Mouse (Mus musculus) CH12.LX (cell line): Measurements from ENCODE around the gene Ptpn14. TPM values are rescaled to one million over a fixed set of nuclear protein-coding genes. Genes with fewer than 3 reads are reported as not detected.

Experiments
- DNase-seq: peaks from one replicate; pipeline ENCODE4 v3.0.0-alpha.2; 2013; ENCODE audit errors: extremely low read depth
- H3K27ac ChIP-seq: 2 replicates; pipeline ENCODE4 v1.5.1; 2012; ENCODE audit warnings: low read depth, mild to moderate bottlenecking, control low read depth, moderate library complexity; ENCODE audit not compliant: insufficient read depth
- H3K27me3 ChIP-seq: replicated peaks from 2 replicates; pipeline ENCODE3; 2012; ENCODE audit warnings: inconsistent platforms
- H3K36me3 ChIP-seq, 2 experiments: replicated peaks in 1 of 2; 2 replicates each; pipeline versions ENCODE3 to v1.6.1; 2012; ENCODE audit warnings: inconsistent platforms in 1 of 2, low read length in 1 of 2, mild to moderate bottlenecking in 1 of 2, mixed read lengths in 1 of 2, moderate library complexity in 1 of 2; ENCODE audit not compliant: control insufficient read depth in 1 of 2, insufficient read depth in 1 of 2
- H3K4me1 ChIP-seq, 2 experiments: 2 replicates each; pipeline ENCODE4 v1.6.1; 2012; ENCODE audit warnings: inconsistent platforms in 1 of 2, moderate library complexity in 1 of 2; ENCODE audit not compliant: insufficient read depth in 2 of 2, control insufficient read depth in 1 of 2
- H3K4me2 ChIP-seq: 2 replicates; pipeline ENCODE4 v1.6.1; 2012; ENCODE audit warnings: low read depth, mild to moderate bottlenecking, control low read depth; ENCODE audit not compliant: poor library complexity, insufficient read depth, severe bottlenecking
- H3K4me3 ChIP-seq, 3 experiments: fragments of 150-350 bp in 1 of 3; sonication (generic) in 1 of 3; replicated peaks in 1 of 3; 2 replicates each; pipeline versions ENCODE3 to v1.5.1; 2011 to 2012; ENCODE audit warnings: low read depth in 2 of 3, low read length in 2 of 3, mild to moderate bottlenecking in 2 of 3, moderate library complexity in 2 of 3, control low read depth in 1 of 3, improper control_type of control experiment in 1 of 3, inconsistent platforms in 1 of 3, mixed read lengths in 1 of 3; ENCODE audit not compliant: poor library complexity in 1 of 3
- H3K79me2 ChIP-seq: replicated peaks from 2 replicates; pipeline ENCODE4 v1.6.1; 2012; ENCODE audit warnings: mild to moderate bottlenecking, moderate library complexity; ENCODE audit not compliant: control insufficient read depth, poor library complexity, insufficient read depth, severe bottlenecking; ENCODE audit errors: extremely low read depth
- H3K9ac ChIP-seq: 2 replicates; pipeline ENCODE4 v1.6.1; 2012; ENCODE audit warnings: low read depth, mild to moderate bottlenecking, control low read depth, moderate library complexity; ENCODE audit not compliant: insufficient read depth
- H3K9me3 ChIP-seq: replicated peaks from 2 replicates; pipeline ENCODE3; 2012; ENCODE audit warnings: low read length, inconsistent platforms, mixed read lengths
- CHD2 ChIP-seq: IDR thresholded peaks from 2 replicates; pipeline ENCODE4 v1.6.1; 2011; ENCODE audit warnings: low read length, improper control_type of control experiment
- CTCF ChIP-seq, 2 experiments: IDR thresholded peaks in 1 of 2; conservative IDR thresholded peaks in 1 of 2; 2 replicates each; pipeline ENCODE4 v1.5.1; 2011 to 2012; ENCODE audit warnings: low read depth in 2 of 2, low read length in 2 of 2, improper control_type of control experiment in 1 of 2, inconsistent platforms in 1 of 2, mild to moderate bottlenecking in 1 of 2, moderate library complexity in 1 of 2
- EP300 ChIP-seq: IDR thresholded peaks from 2 replicates; pipeline ENCODE4 v1.6.1; 2011; ENCODE audit warnings: low read length, improper control_type of control experiment
- ETS1 ChIP-seq: conservative IDR thresholded peaks from 2 replicates; pipeline ENCODE4 v1.6.1; 2012; ENCODE audit warnings: low read depth, mild to moderate bottlenecking, inconsistent platforms, low read length, improper control_type of control experiment, moderate library complexity
- HCFC1 ChIP-seq: IDR thresholded peaks from 2 replicates; pipeline ENCODE4 v1.6.1; 2012; ENCODE audit warnings: low read depth, mild to moderate bottlenecking, inconsistent platforms, low read length, improper control_type of control experiment
- JUN ChIP-seq: IDR thresholded peaks from 2 replicates; pipeline ENCODE4 v1.6.1; 2011; ENCODE audit warnings: low read depth, mild to moderate bottlenecking, low read length, improper control_type of control experiment, moderate library complexity; ENCODE audit not compliant: insufficient read depth
- JUND ChIP-seq: conservative IDR thresholded peaks from 2 replicates; pipeline ENCODE4 v1.6.1; 2011; ENCODE audit warnings: low read depth, low read length, improper control_type of control experiment
- MAX ChIP-seq: IDR thresholded peaks from 2 replicates; pipeline ENCODE4 v1.6.1; 2011; ENCODE audit warnings: low read length, improper control_type of control experiment
- MAZ ChIP-seq: IDR thresholded peaks from 2 replicates; pipeline ENCODE4 v1.6.1; 2012; ENCODE audit warnings: low read depth, mild to moderate bottlenecking, inconsistent platforms, low read length, improper control_type of control experiment, moderate library complexity
- MEF2A ChIP-seq: IDR thresholded peaks from 2 replicates; pipeline ENCODE4 v1.6.1; 2014; ENCODE audit warnings: low read depth, mild to moderate bottlenecking, inconsistent platforms, low read length, improper control_type of control experiment, borderline replicate concordance
- MYC ChIP-seq: IDR thresholded peaks from 2 replicates; pipeline ENCODE4 v1.6.1; 2011; ENCODE audit warnings: low read depth, mild to moderate bottlenecking, improper control_type of control experiment, low read length
- NELFE ChIP-seq: IDR thresholded peaks from 2 replicates; pipeline ENCODE4 v1.6.1; 2011; ENCODE audit warnings: low read depth, low read length, improper control_type of control experiment
- NRF1 ChIP-seq: IDR thresholded peaks from 2 replicates; pipeline ENCODE4 v1.6.1; 2014; ENCODE audit warnings: low read depth, mild to moderate bottlenecking, inconsistent platforms, low read length, improper control_type of control experiment, moderate library complexity
- PAX5 ChIP-seq: IDR thresholded peaks from 2 replicates; pipeline ENCODE4 v1.6.1; 2012; ENCODE audit warnings: low read length, inconsistent platforms, mixed read lengths
- RAD21 ChIP-seq: IDR thresholded peaks from 2 replicates; pipeline ENCODE4 v1.6.1; 2011; ENCODE audit warnings: low read depth, mild to moderate bottlenecking, low read length, improper control_type of control experiment, moderate library complexity
- RCOR1 ChIP-seq: conservative IDR thresholded peaks from 2 replicates; pipeline ENCODE4 v1.6.1; 2012; ENCODE audit warnings: low read depth, mild to moderate bottlenecking, inconsistent platforms, low read length, improper control_type of control experiment
- SIN3A ChIP-seq: IDR thresholded peaks from 2 replicates; pipeline ENCODE4 v1.6.1; 2012; ENCODE audit warnings: low read length, improper control_type of control experiment, inconsistent platforms
- TBP ChIP-seq: conservative IDR thresholded peaks from 2 replicates; pipeline ENCODE4 v1.6.1; 2011; ENCODE audit warnings: low read depth, low read length, improper control_type of control experiment
- TCF12 ChIP-seq: IDR thresholded peaks from 2 replicates; pipeline ENCODE4 v1.6.1; 2014; ENCODE audit warnings: low read depth, mild to moderate bottlenecking, inconsistent platforms, low read length, improper control_type of control experiment
- UBTF ChIP-seq: IDR thresholded peaks from 2 replicates; pipeline ENCODE4 v1.6.1; 2012; ENCODE audit warnings: low read depth, mild to moderate bottlenecking, inconsistent platforms, low read length, improper control_type of control experiment, moderate library complexity
- USF1 ChIP-seq: IDR thresholded peaks from 2 replicates; pipeline ENCODE4 v1.6.1; 2014; ENCODE audit warnings: low read depth, mild to moderate bottlenecking, inconsistent platforms, low read length, improper control_type of control experiment
- USF2 ChIP-seq: conservative IDR thresholded peaks from 2 replicates; pipeline ENCODE4 v1.6.1; 2011; ENCODE audit warnings: low read depth, low read length, improper control_type of control experiment
- ZC3H11A ChIP-seq: IDR thresholded peaks from 2 replicates; pipeline ENCODE4 v1.6.1; 2012; ENCODE audit warnings: low read depth, mild to moderate bottlenecking, inconsistent platforms, low read length, improper control_type of control experiment
- ZNF384 ChIP-seq: IDR thresholded peaks from 2 replicates; pipeline ENCODE4 v1.6.1; 2012; ENCODE audit warnings: low read depth, low read length, improper control_type of control experiment, inconsistent platforms
- dilution Hi-C: fragments of 300-500 bp; cut with MboI; formaldehyde crosslinking; loops from 2 replicates; pipeline ENCODE4 v1.14.3; 2020; ENCODE audit warnings: low sequenced_read_pairs; ENCODE audit not compliant: extremely low pct_unique_long_range_greater_than_20kb, extremely low pct_ligation_motif_present
- in situ Hi-C: fragments of 300-500 bp; cut with MboI; formaldehyde crosslinking; loops from 3 replicates; pipeline ENCODE4 v1.14.3; 2019; ENCODE audit warnings: low sequenced_read_pairs, low pct_ligation_motif_present, low pct_unique_long_range_greater_than_20kb, mixed read lengths
- polyA plus RNA-seq: library from polyadenylated mRNA; unstranded; fragments of >175 nt; gene quantifications from 2 replicates; pipeline ENCODE4 v1.2.1, GENCODE M21; 2012; ENCODE audit warnings: low read depth; ENCODE audit not compliant: insufficient read length
- total RNA-seq, 2 experiments: library from RNA; depleted of rRNA; stranded (reverse); fragments of 300-350 nt in 1 of 2; fragments of >200 nt in 1 of 2; gene quantifications; 2 replicates each; pipeline ENCODE4 v1.2.3; 2012 to 2014

The Ptpn14 gene
- total and polyA plus RNA-seq, 3 experiments = under 0.01 to 0.10 TPM; not detected in 1

GRCm38 (mm10) chr1:189872050-189872449 lies 144.0 kb downstream of the Ptpn14 start:
- DNase-seq = no peak
- in situ Hi-C loops = no loop called here
- no peaks in the 10 kb centered on the region for H3K27me3 ChIP-seq
- no peak overlapping the region for H3K9ac ChIP-seq
- H3K9me3 ChIP-seq = no peaks in the 10 kb centered on the region
- H3K79me2 ChIP-seq = no peaks in the 10 kb centered on the region
- peaks cover 0 to 2% of the 10 kb centered on the region in 2 experiments for H3K36me3 ChIP-seq
- peaks cover 5 to 11% of the 10 kb centered on the region in 2 experiments; a peak in 3 of 4 replicates for H3K4me1 ChIP-seq
- H3K4me3 ChIP-seq = no peak overlapping the region
- no peak overlapping the region for H3K27ac ChIP-seq
- dilution Hi-C loops = no loop called here
- no peak overlapping the region for H3K4me2 ChIP-seq
- TF ChIP-seq MEF2A (no peak), CHD2 (no peak), ETS1 (no peak), PAX5 (no peak), JUND (no peak), MYC (no peak), JUN (no peak), NRF1 (no peak), TCF12 (no peak), EP300 (no peak)

GRCm38 (mm10) chr1:189873591-189873990 lies 145.5 kb downstream of the Ptpn14 start:
- Histone ChIP-seq H3K9me3 (no peaks in the 10 kb centered on the region), H3K9ac (no peak overlapping the region), H3K4me2 (no peak overlapping the region), H3K27ac (no peak overlapping the region), H3K4me3 (no peak overlapping the region), H3K36me3 (peaks cover 0 to 7% of the 10 kb centered on the region in 2 experiments), H3K4me1 (peaks cover 0 to 6% of the 10 kb centered on the region in 2 experiments; a peak in 1 of 4 replicates), H3K79me2 (no peaks in the 10 kb centered on the region), H3K27me3 (no peaks in the 10 kb centered on the region)
- dilution Hi-C loops = no loop called here
- in situ Hi-C loops = no loop called here
- TF ChIP-seq RCOR1 (no peak), TCF12 (no peak), JUND (no peak), UBTF (no peak), RAD21 (no peak), MAZ (no peak)
- DNase-seq = no peak

GRCm38 (mm10) chr1:189875439-189875861 lies 147.4 kb downstream of the Ptpn14 start:
- TF ChIP-seq RCOR1 (no peak), HCFC1 (no peak), ZNF384 (no peak), NRF1 (no peak), JUN (no peak), USF1 (no peak), SIN3A (no peak), TBP (no peak), UBTF (no peak), ZC3H11A (no peak), MAX (no peak), USF2 (no peak), CTCF (conservative IDR thresholded peaks at IDR 0.05 in 1 of 2, IDR thresholded peaks at IDR 0.05 in 1 of 2; ENCODE audit: low read depth in 2 of 2, low read length in 2 of 2) (no peak), NELFE (no peak)
- no peaks in the 10 kb centered on the region for H3K9me3 ChIP-seq
- H3K4me1 ChIP-seq = peaks cover 0 to 13% of the 10 kb centered on the region in 2 experiments; a peak in 1 of 4 replicates
- dilution Hi-C loops (no loop called here), in situ Hi-C loops (no loop called here)
- no peak overlapping the region for H3K27ac ChIP-seq
- no peak overlapping the region for H3K4me3 ChIP-seq
- peaks cover 3 to 25% of the 10 kb centered on the region in 2 experiments for H3K36me3 ChIP-seq
- H3K9ac ChIP-seq = no peak overlapping the region
- DNase-seq = no peak
- no peaks in the 10 kb centered on the region for H3K27me3 ChIP-seq
- no peaks in the 10 kb centered on the region for H3K79me2 ChIP-seq
- no peak overlapping the region for H3K4me2 ChIP-seq
